Mouse (Mus musculus): ENCODE results near the gene Myzap.
A peak's percentile ranks its signal among the peaks of the same experiment; 100 is the strongest.

The Myzap gene

DNA sequence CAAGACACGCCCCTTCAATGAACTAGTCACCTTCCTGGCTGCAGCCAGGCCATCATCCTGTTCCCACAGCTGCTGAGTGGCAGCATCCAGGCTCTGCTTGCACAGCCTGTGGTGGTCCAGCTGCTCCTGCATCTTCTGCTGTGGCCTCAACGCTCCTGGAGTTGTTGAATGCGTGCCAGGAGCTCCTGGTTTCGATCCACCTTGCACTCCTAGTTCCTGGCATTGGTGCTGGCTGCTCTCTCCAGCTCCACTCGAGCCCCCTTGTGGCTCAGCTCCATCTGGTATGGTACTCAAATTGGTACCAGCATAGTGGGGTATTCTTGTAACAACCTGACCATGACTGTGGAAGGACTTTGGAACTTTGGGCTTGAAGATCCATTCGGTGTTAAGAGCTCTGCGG, 7.7 kb upstream of the Myzap start:
- no peak for DNase-seq

DNA sequence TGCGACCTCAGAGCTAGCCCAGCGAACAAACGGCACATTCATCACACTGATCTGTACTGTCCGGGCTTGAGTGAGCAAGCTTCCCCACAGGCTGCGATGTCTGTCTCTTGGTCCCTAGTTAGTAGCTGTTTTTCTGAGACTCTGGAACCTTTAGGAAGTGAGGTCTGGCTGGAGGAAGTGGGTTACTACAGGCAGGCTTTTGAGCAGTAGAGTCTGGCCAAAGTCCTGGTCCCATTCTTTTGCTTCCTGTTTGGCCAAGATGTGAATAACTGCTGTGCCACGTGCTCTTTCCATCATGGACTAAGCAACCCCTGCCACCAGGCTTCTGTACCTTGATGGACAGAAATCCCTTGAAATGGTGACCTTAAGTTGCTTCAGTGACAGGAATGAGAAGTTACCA, 4.7 kb upstream of the Myzap start:
- no peak for DNase-seq

DNA sequence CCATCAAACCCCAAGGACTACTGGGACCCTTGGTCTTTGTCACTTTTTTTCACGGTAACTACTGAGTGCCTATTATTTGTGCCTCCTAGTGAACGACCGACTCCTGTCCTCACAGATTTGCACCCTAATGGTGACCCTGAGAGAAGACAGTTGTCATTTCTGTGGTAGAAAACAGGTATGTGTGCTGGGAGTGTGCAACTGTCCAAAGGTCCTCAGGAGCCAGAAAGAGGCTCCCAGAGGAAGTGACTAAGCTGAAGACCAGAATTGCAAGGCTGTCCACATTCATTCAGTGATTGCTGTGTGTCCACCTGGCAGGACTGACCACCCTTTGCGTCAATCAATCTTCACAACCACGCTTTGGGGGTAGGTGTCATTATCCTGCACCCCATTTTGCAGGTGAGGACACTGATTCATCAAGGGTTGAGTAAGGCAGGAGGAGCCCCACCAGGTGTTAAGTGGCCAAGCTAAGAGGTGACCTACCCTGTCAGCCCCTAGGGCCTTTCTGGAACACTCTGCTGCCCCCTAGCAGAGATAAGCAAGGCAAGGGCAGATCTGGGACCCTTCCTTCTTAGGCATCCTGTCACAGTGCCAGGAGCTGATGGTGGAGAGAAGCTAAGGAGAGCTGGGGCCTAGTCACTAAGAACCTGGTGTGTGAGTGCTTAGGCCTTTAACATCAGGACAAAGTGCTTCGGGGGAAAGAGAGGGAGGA, 571 bp upstream of the Myzap start:
- DNase-seq = no peak

DNA sequence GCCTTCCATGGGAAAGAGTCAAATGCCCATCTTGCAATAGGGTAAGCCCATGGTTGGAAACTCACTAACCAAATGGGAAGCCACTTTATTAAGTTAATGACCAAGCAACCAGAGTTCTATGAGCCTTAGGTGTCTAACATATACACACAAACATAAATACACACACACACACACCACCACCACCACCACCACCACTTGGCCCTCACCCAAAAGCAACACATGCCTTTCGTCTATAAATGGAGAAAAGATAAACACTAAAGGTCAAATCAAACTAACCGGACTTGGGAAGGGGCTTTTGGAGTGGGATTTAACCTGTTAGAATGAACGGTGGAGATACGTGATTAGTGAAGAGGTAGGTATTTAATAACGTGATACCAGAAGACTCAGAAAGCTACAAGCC, 1.1 kb downstream of the Myzap start:
- DNase-seq = no peak

DNA sequence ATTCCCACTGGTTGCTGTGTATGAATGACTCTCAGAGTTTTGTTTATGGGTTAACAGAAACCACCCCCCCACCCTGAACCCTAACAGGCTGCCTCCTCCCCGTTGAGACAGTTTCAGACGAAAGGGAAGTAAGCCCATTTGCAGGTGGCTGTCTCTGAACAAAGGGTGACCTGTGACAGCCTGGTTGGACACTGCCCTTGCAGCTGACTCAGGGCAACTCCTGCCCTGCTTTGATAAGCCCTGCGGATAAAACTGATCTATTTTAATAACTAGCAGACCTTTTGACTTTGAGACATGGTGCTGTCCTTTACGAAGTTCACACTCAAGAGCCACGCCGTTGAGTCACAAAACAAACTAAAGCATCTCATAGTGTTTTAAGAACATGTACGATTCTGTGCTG, 2.4 kb downstream of the Myzap start:
- DNase-seq = no peak

DNA sequence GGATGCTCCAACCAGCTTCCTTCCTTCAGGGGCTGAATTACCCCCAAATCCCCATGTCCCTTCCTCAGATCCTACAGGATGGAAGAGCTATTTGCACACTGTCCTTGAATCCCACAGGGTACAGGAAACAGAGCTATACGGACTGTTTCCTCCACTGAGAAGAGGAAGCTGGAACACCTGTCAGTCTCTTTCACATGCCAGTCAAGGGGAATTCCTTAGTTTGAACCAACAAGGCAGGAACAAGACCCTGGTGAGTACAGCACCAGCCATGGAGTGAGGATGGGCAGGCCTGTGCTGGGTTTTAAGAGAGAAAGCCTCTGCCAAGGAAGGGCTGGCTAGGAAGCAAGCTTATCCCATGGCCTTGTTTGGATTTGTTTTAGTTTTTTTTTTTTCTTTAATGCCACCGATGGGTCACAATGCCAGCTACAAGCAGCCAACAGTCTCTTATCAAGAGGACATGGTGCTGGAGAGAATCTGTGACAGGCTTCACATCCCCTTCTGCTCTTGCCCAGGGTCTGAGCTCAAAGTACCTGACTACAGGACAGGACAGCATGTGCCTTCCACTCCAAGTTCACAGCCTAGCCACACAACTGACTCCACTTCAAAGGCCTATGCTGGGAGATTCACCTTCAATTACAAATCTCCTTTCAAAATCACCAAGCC, 3.1 kb downstream of the Myzap start:
- DNase-seq = no peak

DNA sequence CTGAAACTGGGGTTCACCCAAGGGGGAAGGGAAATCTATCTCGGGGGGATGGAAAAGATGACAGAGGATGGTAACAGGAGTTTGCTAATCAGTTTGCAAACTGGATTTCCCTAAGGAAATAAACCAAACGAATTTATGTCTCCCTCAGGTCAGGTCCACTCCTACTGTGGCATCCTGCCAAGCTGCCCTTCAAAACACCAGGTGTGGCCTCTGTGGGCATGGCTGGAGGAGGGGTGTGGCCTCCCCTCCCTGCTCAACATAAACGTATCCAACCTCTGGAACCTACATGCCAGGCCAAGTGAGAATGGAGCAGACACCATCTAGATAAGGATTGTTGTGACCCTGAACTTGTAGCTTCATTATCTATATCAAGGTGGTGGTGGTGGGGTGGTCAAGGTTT, 5.8 kb downstream of the Myzap start:
- peak; percentile 70 for DNase-seq

DNA sequence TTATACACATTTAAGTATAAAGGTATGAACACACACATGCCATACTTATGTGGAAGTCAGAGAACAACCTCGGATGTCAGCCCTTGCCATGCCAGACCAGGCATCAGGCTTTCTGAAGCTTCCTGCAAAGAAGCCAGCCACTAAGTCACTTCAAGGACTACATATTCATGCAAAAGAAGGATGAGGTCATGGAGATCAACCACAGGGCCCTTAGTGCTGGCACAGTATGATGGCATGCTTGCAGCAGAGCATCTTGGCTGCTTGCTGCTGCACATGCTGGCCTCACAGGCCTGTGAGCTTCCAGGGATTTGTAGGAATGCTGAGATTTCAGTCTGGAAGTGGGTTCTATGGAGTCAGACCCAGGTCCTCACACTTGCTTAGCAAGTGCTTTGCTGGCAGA, 9.4 kb downstream of the Myzap start:
- no peak for DNase-seq

DNA sequence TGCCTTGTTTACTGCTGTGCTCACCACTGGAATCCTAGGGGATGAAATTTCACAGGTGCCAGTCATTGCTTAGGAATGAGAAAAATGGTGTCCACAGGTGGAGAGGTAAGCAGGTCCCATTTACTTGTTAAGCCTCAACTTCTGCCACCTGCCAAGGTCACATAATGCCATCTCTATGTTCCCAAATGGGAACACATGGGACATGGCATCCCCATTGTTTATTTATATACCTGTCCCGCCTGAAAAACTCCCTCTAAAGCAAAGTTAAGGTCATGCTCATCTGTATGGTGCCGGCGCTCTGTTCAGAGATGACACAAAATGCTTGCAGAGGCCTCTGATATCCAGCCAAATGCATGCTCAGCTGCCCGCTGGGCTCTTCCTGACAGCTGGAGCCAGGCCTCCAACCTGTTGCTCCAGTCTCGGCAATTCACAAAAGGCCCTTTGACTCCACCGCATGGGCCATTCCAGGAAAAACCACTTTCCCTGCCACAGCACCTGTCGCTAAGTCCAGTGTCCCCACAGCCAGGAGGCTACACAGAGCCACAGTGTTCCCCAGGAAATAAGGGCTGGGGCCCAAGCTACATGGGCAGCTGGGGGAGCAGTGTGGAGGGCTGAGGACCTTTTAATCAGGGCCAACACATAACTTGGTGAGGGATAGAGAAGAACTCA, 13.1 kb downstream of the Myzap start:
- no peak for DNase-seq

DNA sequence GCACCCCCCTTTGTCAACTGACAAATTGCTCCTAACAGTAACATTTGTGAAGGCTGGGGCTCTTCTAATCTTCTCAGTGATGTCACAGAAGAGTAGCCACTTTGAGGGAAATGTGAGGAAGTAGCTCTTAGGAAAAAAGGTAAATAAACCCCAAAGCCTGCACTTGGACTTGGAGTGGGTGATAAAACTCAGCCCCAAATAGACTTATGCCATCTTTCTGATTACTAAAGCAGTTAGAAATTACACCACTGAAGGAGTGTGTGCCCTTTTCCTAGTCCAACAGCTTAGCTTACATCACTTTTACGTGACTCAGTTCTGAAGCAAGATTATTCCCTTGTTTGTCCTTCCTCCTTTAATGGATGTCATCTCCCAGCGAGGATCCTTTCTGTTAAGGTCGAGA, 17.7 kb downstream of the Myzap start:
- DNase-seq = no peak

DNA sequence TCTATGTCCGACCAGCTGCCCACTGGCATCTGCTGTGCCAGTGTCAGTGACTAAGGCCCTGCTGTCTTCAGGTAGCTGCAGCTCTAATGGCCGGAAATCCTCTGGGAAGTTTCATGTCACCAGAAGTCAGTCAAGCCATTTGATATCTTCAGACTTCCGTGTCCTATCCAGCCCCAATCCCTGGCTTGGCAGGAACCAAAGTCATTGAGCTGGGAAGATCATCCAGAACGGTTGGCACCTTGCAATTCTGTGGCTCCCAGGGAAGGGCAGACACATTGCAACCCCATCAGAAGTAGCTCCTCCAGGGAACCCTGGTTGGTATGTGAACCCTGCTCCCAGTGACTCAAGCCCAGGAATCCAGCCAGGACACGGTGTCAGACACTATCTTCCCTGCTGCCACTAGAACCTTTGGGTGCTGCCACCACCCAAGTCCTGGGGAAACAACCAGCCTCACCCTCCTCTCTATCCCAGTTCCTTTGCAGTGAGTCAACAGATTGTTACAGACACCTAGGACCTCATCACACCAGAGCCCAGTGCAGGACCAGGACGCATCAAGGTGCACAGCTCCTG, 18.3 kb downstream of the Myzap start:
- DNase-seq = no peak

DNA sequence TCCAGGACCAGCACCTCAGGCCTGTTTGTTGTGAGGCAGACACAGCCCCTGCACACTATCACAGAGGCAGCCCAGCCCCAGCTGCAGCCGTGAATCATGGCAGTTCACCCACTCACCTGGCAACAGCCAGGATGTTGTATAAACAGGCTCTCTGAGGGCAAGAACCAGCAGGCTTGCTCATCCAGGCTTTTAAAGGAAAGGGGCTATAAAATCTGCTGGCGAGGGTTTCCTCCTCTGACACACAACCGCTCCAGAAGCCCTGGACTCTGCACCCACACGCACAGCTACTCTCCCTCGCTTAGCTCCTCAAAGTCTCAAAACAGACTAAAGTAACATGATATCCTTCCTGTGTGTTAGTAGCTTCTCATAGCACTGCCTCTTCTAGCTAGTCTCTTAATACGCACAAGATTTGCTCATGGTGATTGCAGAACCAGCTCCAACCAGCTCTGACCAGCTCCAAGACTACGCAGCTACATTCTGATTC, 21.0 kb downstream of the Myzap start:
- DNase-seq = no peak

DNA sequence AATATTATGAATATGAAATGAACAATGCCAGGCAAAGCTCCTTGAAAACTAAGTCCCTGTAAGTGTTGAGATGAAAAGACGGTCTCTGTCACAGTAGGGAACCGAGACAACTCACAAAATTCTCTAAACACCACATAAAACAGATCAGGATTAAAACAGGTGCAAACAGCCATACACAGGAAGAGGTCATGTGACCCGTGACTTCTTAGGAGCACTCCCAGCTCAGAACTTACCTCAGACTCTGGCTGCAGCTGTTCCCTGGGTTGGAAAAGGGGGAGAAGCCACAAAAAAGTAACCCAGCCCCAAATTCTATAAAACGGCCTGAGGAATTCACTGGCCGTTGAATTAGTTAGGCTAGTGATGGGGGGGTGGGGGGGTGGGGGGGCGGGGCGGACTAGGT, 22.0 kb downstream of the Myzap start:
- DNase-seq = no peak

DNA sequence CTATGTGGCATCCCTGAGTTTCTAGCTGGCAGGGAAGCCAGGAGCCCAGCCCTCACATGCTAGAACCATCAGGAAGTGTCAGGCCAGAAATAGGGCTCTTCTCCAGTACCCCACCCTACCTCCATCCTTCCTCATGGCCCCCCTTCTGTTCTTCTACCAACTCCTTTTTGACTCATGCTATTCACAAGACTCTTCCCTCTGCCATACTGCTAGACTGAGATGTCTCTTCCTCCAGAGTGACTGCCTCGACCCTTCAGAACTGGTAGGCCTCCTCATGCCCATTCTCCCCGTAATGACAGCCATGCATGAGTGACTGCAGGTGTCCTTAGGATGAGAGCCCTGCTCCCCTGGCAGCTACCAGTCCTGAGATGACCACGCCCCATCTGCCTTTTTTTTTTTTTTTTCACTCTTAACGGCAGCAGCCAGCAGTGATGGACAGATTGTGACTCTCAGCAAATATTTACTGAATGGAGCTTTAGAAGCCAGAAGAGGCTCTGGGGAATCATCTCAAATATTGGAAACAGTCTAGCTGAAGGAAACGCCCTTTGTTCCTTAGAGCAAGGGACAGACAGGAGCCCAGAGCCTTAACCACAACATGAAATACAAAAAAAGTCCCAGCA, 23.7 kb downstream of the Myzap start:
- DNase-seq = no peak

DNA sequence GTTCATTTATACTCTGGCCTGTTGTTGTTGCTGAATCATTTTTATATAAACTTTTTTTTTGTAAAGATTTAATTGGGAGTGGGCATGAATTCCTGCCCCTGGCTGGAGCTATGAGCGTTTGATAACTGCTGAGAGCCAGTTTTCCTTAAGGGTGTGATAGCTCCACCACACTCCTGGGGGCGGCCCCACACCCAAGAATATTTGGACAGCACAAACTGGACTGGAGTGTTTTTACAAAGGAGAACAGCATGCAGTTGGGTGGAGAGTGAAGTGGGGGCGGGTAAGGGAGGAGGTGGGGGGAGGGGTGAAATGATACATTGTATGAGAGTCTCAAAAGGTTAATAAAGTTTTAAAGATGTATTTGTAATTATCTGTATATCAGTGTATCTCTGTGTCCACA, 24.8 kb downstream of the Myzap start:
- no peak for DNase-seq

DNA sequence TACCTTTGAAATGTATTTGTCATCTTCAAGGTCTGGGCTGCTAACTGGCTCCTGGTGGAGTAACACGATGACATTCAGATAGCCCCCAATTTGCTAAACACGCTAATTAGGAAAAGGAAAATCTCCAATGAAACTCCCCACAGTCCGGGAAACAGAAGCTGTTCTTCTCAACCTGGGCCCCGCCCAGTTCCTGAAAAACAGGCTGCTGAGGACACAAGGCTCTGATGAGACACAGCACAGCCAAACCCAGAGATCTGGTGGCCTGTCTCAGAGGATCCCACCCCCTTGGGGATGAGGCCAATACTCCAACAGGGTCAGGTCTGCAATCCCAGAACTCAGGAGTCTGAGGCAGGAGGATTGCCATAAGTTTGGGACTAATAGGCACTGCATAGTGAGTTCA, 25.4 kb downstream of the Myzap start:
- peak; percentile 52 for DNase-seq

DNA sequence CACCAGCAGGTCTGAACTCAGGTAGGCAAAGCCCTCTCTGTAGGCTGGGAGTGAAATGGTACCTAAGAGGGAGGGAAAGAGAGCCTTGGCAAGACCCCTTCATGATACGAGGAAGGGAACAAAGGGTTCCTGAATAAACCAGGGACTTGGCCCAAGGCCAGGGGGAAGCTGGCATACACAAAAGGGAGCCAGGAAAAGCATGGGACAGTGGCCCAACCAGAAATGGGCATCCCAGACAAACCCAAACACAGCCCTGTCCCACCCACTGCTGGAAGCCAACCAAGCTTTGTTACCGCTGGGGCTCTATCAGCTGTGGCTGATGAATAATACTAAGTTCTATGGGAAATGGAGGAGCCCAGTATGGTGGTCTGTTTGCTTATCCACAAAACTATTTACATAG, 34.4 kb downstream of the Myzap start:
- DNase-seq = peak; percentile 91

DNA sequence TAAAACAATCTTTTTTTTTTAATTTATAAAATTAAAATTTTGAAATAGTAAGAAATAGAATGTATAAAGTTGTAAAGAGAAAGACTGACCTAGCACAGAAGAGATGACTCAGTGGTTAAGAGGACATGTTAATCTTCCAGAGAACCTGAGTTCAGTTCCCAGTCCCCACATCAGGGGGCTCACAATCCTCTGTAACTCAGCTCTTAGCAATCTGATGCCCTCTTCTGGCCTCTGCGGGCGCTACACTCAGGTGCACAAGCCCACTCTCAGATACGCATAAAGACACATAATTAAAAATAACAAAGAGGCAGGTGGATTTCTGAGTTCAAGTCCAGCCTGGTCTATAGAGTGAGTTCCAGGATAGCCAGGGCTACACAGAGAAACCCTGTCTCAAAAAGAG, 38.2 kb downstream of the Myzap start:
- DNase-seq = no peak

DNA sequence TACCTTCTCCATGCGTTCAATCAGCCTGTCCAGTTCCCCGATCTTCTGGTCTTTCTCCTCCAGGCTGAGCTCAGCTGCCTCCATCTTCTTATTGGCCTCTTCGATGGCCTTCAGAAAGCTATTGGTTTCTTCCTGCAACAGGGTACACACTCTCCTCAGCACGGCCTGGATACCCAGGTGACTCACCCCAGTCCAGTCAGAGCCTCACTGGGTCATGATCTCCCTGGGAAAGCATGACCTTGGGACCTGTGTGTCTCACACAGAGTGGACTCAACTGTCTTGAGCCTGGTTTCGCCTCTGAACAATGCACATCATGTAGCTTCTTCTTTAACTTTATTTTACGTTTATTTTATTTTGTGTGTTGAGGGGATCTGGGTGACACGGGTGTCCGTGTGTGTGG, 42.0 kb downstream of the Myzap start:
- DNase-seq = no peak

DNA sequence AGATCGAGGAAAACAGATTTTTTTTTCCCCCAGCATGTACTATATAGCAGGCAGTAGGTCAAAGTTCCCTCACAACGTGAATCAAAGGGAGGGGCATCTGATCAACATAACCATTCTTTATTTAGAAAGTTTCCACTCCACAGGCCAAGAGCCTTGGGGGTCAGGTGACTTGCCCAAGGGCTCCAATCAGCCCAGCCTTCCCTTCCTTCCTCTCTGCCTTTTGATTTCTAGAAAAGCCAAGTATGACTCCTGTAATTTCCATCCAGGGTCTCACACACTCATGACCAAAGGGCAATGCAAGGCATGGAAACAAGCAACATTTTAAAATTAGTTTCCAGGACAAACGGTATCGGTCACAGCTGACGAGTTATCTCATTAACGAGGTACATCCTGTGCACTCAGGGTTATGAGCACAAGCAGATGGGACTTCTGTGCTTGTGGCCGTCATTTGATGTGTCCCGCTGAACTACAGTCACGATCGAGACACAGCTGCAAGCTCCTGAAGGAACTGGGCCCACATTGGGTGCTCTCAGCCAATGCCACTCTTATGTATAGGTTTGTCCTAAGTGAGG, 44.4 kb downstream of the Myzap start:
- no peak for DNase-seq

DNA sequence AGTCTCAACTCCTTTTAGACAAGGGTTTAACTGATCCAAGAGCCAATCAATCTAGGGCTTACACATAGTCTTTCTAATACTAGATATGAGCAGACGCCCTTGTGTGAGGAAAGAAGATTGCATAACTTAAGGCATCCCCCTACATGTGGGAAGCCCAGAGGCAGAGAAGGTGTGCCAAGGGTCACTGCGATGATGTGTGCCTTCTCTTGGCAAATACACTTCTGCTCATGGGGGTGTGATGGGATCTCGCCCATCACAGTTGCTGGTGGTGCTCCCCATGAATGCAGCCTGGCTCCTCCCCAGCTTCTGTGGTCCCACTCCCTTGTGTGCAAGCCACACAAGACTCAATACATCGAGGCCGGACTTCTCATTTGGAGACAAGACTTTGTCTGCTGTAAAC, 47.3 kb downstream of the Myzap start:
- no peak for DNase-seq

DNA sequence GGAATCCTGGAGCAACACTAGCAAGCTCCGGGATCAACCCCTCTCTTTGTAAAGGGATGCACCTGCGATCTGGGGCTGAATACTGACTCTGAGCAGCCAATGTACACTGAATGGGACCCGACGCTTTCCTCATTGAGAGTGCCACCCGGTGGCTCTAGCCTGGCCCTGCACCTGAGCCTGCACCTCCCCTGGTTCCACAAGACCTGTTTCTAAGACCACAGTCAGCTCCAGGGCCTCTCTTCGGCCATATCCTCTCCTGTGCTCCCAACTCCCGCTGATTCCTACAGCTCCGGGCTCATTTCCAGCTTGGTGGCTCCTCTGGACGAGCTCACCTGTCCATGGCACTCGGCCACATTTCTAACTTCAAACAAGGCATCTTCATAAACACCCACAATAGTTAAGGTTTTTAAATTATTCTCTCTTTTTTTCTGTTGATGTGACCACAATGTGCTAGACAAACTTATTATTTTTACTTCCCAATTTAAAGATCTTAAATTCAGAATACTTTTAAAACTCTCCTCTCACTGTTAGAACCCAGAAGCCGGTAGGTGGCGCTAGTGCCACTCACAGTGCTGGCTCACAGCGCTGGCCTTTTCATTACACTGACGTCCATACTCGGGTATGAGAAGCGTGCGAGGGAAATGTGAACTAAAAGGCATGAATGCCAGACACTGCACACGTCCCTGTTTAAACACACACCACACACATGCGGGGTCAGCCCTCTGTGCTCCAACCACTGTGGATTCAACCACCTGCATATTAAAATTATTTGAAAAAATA, 48.5 kb downstream of the Myzap start:
- peak; percentile 91 for DNase-seq

Measured in lung, postnatal 14 days (tissue).